Mouse (Mus musculus): ENCODE results near the gene Cadps2. TPM values are rescaled to one million over a fixed set of nuclear protein-coding genes. Genes with fewer than 3 reads are reported as not detected.

Cadps2 gene
- polyA plus RNA-seq, 1 experiment = 0.02 TPM

DNA sequence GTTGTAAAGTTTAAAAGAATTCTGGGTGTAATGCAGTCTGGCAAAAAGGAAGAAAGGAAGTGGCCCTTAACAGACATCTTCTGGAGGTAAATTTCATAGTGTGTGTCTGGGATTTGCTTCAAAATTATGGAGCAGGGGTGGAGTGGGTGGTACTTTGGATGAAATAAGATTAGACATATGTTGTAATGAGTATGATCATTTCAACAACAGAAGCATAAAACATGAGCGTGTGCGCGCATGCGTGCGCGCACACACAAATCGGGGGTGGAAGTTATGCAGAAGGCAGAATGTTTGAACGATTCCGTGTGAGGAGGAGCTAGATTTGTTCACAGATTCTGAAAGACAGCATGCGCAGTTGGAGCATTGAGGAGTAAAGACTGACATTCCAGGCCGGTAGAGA is 14.2 kb upstream of the Cadps2 start:
- H3K36me3 ChIP-seq (ENCODE audit: control insufficient read depth, insufficient read depth) = no peaks in the 10 kb centered on the region
- H3K4me3 ChIP-seq = no peak overlapping the region
- H3K27me3 ChIP-seq (ENCODE audit: control insufficient read depth, insufficient read depth, insufficient read length) = no peaks in the 10 kb centered on the region
- H3K4me2 ChIP-seq (ENCODE audit: low read depth) = no peak overlapping the region
- H3ac ChIP-seq (ENCODE audit: control insufficient read depth, insufficient read length) = no peak overlapping the region
- no peaks in the 10 kb centered on the region for H3K79me2 ChIP-seq (ENCODE audit: control insufficient read depth, insufficient read depth)
- TF ChIP-seq TCF12 (IDR thresholded peaks at IDR 0.05; ENCODE audit: insufficient read depth, poor library complexity, severe bottlenecking) = no peak
- TF ChIP-seq MYOG (IDR thresholded peaks at IDR 0.05; ENCODE audit: control insufficient read depth in 1 of 3, insufficient read depth in 1 of 3, insufficient read length in 2 of 3, low read depth in 2 of 3) = no peak
- TF ChIP-seq POLR2A (IDR thresholded peaks at IDR 0.05; ENCODE audit: insufficient read length, low read depth) = no peak
- no peak for TF ChIP-seq USF1 (IDR thresholded peaks at IDR 0.05; ENCODE audit: low read depth)
- no peak for TF ChIP-seq POLR2AphosphoS2 (IDR thresholded peaks at IDR 0.05; ENCODE audit: insufficient read length, low read depth)
- no peak for TF ChIP-seq CEBPB (IDR thresholded peaks at IDR 0.05; ENCODE audit: insufficient read depth, poor library complexity, severe bottlenecking)
- TF ChIP-seq MYOD1 (IDR thresholded peaks at IDR 0.05; ENCODE audit: control insufficient read depth in 1 of 3, insufficient read length in 2 of 3, low read depth in 2 of 3) = no peak
- no peak for TF ChIP-seq TCF3 (IDR thresholded peaks at IDR 0.05; ENCODE audit: insufficient read length, low read depth)
- TF ChIP-seq MAX (IDR thresholded peaks at IDR 0.05; ENCODE audit: low read depth) = no peak
- TF ChIP-seq E2F4 (IDR thresholded peaks at IDR 0.05; ENCODE audit: insufficient read depth) = no peak

DNA sequence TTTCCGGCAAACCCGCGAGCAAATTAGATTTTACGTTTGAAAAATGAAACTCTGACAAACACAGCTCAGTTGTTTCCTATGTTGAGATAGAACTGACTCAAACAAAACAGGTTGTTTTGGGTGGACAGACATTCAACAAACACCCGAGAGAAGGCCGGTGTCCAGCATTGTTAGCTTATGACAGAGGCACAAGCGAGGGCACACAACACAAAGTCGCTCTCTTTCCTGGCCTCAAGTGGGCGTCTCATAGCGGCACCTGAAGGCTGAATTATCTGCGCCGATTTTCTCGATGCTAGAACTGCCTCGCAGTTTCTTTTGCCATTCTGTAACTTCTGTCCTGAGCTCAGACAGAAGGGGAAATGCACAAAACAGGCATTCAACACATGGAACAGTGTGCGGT is 780 bp upstream of the Cadps2 start:
- no peaks in the 10 kb centered on the region for H3K27me3 ChIP-seq (ENCODE audit: control insufficient read depth, insufficient read depth, insufficient read length)
- H3K79me2 ChIP-seq (ENCODE audit: control insufficient read depth, insufficient read depth) = no peaks in the 10 kb centered on the region
- H3K36me3 ChIP-seq (ENCODE audit: control insufficient read depth, insufficient read depth) = no peaks in the 10 kb centered on the region
- no peak overlapping the region for H3K4me2 ChIP-seq (ENCODE audit: low read depth)
- H3ac ChIP-seq (ENCODE audit: control insufficient read depth, insufficient read length) = no peak overlapping the region
- TF ChIP-seq REST (IDR thresholded peaks at IDR 0.05; ENCODE audit: insufficient read depth, insufficient read length) (no peak), CEBPB (IDR thresholded peaks at IDR 0.05; ENCODE audit: insufficient read depth, poor library complexity, severe bottlenecking) (no peak), MYOD1 (IDR thresholded peaks at IDR 0.05; ENCODE audit: control insufficient read depth in 1 of 3, insufficient read length in 2 of 3, low read depth in 2 of 3) (no peak), USF1 (IDR thresholded peaks at IDR 0.05; ENCODE audit: low read depth) (no peak), MAX (IDR thresholded peaks at IDR 0.05; ENCODE audit: low read depth) (no peak), MYOG (IDR thresholded peaks at IDR 0.05; ENCODE audit: control insufficient read depth in 1 of 3, insufficient read depth in 1 of 3, insufficient read length in 2 of 3, low read depth in 2 of 3) (no peak), POLR2A (IDR thresholded peaks at IDR 0.05; ENCODE audit: insufficient read length, low read depth) (no peak), E2F4 (IDR thresholded peaks at IDR 0.05; ENCODE audit: insufficient read depth) (no peak), TCF12 (IDR thresholded peaks at IDR 0.05; ENCODE audit: insufficient read depth, poor library complexity, severe bottlenecking) (no peak), SRF (IDR thresholded peaks at IDR 0.05; ENCODE audit: control insufficient read depth, insufficient read length, low read depth) (no peak), TCF3 (IDR thresholded peaks at IDR 0.05; ENCODE audit: insufficient read length, low read depth) (no peak), POLR2AphosphoS2 (IDR thresholded peaks at IDR 0.05; ENCODE audit: insufficient read length, low read depth) (no peak)
- H3K4me3 ChIP-seq = no peak overlapping the region

DNA sequence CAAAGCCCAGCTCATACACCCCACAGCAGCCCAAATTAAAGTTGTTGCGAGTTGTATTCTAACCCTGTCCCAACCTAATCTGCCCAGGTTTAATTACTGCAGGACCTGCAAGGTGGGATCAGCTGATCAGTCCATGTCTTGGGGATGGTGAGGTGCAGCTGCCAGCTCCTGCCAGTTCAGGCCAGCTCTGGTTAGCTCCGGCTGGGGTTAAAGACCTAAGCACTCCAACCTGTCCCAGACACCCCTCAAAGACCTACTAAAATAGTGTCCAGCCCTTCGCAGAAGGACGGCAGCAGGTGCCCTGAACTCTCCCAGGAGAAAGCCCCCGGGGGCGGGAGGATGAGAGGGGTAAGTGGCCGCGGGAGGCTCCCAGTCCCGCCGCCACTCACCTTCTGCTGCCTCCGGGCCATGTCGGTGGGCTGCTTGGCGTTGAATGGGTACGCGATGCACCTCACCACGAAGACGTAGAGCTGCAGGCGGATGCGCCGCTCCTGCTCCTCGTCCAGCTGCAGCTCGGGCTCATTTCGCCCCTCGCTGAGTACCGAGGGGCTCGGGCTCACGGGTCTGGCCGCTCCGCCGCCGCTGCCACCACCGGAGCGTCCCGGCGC is 716 bp downstream of the Cadps2 start:
- Histone ChIP-seq H3K79me2 (ENCODE audit: control insufficient read depth, insufficient read depth) (no peaks in the 10 kb centered on the region), H3K36me3 (ENCODE audit: control insufficient read depth, insufficient read depth) (no peaks in the 10 kb centered on the region), H3K27me3 (ENCODE audit: control insufficient read depth, insufficient read depth, insufficient read length) (no peaks in the 10 kb centered on the region), H3ac (ENCODE audit: control insufficient read depth, insufficient read length) (no peak overlapping the region), H3K4me3 (no peak overlapping the region), H3K4me2 (ENCODE audit: low read depth) (no peak overlapping the region)
- TF ChIP-seq TCF12 (IDR thresholded peaks at IDR 0.05; ENCODE audit: insufficient read depth, poor library complexity, severe bottlenecking) (no peak), MAX (IDR thresholded peaks at IDR 0.05; ENCODE audit: low read depth) (no peak), POLR2AphosphoS2 (IDR thresholded peaks at IDR 0.05; ENCODE audit: insufficient read length, low read depth) (no peak), POLR2A (IDR thresholded peaks at IDR 0.05; ENCODE audit: insufficient read length, low read depth) (no peak), TCF3 (IDR thresholded peaks at IDR 0.05; ENCODE audit: insufficient read length, low read depth) (no peak), E2F4 (IDR thresholded peaks at IDR 0.05; ENCODE audit: insufficient read depth) (no peak), MYOD1 (IDR thresholded peaks at IDR 0.05; ENCODE audit: control insufficient read depth in 1 of 3, insufficient read length in 2 of 3, low read depth in 2 of 3) (no peak), SRF (IDR thresholded peaks at IDR 0.05; ENCODE audit: control insufficient read depth, insufficient read length, low read depth) (no peak), MYOG (IDR thresholded peaks at IDR 0.05; ENCODE audit: control insufficient read depth in 1 of 3, insufficient read depth in 1 of 3, insufficient read length in 2 of 3, low read depth in 2 of 3) (no peak), USF1 (IDR thresholded peaks at IDR 0.05; ENCODE audit: low read depth) (no peak), CEBPB (IDR thresholded peaks at IDR 0.05; ENCODE audit: insufficient read depth, poor library complexity, severe bottlenecking) (no peak), REST (IDR thresholded peaks at IDR 0.05; ENCODE audit: insufficient read depth, insufficient read length) (no peak)

DNA sequence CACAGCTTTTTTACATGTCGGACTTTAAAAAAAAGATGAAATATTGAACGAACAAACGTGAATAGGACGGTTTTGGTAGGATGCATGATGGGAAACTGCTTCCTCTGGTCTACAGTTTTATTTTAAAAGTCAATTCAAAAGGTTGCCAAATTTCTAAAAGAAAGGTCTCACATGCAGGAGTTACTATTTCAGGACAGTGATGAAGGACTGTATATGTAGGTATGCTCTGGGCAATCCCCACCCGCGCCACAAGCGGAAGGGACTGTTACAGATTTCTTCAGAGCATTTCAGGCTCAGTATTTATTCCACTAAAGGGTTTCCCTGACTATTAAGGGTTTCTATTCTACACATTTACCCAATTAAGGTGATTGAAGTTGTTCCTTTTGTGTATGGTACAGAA is 1.6 kb downstream of the Cadps2 start:
- TF ChIP-seq MAX (IDR thresholded peaks at IDR 0.05; ENCODE audit: low read depth) = no peak
- TF ChIP-seq POLR2A (IDR thresholded peaks at IDR 0.05; ENCODE audit: insufficient read length, low read depth) = no peak
- TF ChIP-seq CEBPB (IDR thresholded peaks at IDR 0.05; ENCODE audit: insufficient read depth, poor library complexity, severe bottlenecking) = no peak
- no peak for TF ChIP-seq E2F4 (IDR thresholded peaks at IDR 0.05; ENCODE audit: insufficient read depth)
- Histone ChIP-seq H3K79me2 (ENCODE audit: control insufficient read depth, insufficient read depth) (no peaks in the 10 kb centered on the region), H3K4me2 (ENCODE audit: low read depth) (no peak overlapping the region), H3K27me3 (ENCODE audit: control insufficient read depth, insufficient read depth, insufficient read length) (no peaks in the 10 kb centered on the region), H3ac (ENCODE audit: control insufficient read depth, insufficient read length) (no peak overlapping the region), H3K4me3 (no peak overlapping the region), H3K36me3 (ENCODE audit: control insufficient read depth, insufficient read depth) (no peaks in the 10 kb centered on the region)

DNA sequence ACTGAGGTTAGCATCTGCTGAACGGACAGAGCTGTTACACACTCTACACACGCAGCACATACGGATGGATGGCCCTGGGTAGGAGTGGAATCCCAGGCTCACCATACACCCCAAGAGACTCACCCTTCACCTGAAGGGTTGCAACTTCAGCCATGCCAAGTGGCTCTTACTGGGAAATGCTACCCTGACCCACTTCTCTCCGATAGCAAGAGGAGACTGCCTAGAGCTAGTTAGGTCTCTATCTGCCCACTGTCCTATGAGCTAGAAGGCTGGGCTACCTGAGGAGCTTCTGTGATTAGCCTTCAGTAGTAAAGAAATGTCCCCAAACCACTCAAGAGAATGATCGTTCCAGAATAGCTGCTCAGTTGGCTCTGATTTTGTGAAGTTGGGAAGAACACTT is 2.1 kb downstream of the Cadps2 start:
- H3K27me3 ChIP-seq (ENCODE audit: control insufficient read depth, insufficient read depth, insufficient read length) = no peaks in the 10 kb centered on the region
- no peak for TF ChIP-seq REST (IDR thresholded peaks at IDR 0.05; ENCODE audit: insufficient read depth, insufficient read length)
- TF ChIP-seq USF1 (IDR thresholded peaks at IDR 0.05; ENCODE audit: low read depth) = no peak
- no peak for TF ChIP-seq E2F4 (IDR thresholded peaks at IDR 0.05; ENCODE audit: insufficient read depth)
- TF ChIP-seq CEBPB (IDR thresholded peaks at IDR 0.05; ENCODE audit: insufficient read depth, poor library complexity, severe bottlenecking) = no peak
- TF ChIP-seq TCF12 (IDR thresholded peaks at IDR 0.05; ENCODE audit: insufficient read depth, poor library complexity, severe bottlenecking) = no peak
- no peak for TF ChIP-seq POLR2AphosphoS2 (IDR thresholded peaks at IDR 0.05; ENCODE audit: insufficient read length, low read depth)
- TF ChIP-seq MYOD1 (IDR thresholded peaks at IDR 0.05; ENCODE audit: control insufficient read depth in 1 of 3, insufficient read length in 2 of 3, low read depth in 2 of 3) = no peak
- no peak for TF ChIP-seq MYOG (IDR thresholded peaks at IDR 0.05; ENCODE audit: control insufficient read depth in 1 of 3, insufficient read depth in 1 of 3, insufficient read length in 2 of 3, low read depth in 2 of 3)
- no peak for TF ChIP-seq TCF3 (IDR thresholded peaks at IDR 0.05; ENCODE audit: insufficient read length, low read depth)
- TF ChIP-seq MAX (IDR thresholded peaks at IDR 0.05; ENCODE audit: low read depth) = no peak
- no peak for TF ChIP-seq SRF (IDR thresholded peaks at IDR 0.05; ENCODE audit: control insufficient read depth, insufficient read length, low read depth)
- TF ChIP-seq POLR2A (IDR thresholded peaks at IDR 0.05; ENCODE audit: insufficient read length, low read depth) = no peak
- no peak overlapping the region for H3K4me3 ChIP-seq
- H3K79me2 ChIP-seq (ENCODE audit: control insufficient read depth, insufficient read depth) = no peaks in the 10 kb centered on the region
- no peak overlapping the region for H3ac ChIP-seq (ENCODE audit: control insufficient read depth, insufficient read length)
- no peak overlapping the region for H3K4me2 ChIP-seq (ENCODE audit: low read depth)
- H3K36me3 ChIP-seq (ENCODE audit: control insufficient read depth, insufficient read depth) = no peaks in the 10 kb centered on the region

All from myocyte (in vitro differentiated cells).